Mouse (Mus musculus) intestine, embryonic 16.5 days (tissue): ENCODE results near the gene Ddx51. TPM values are rescaled to one million over a fixed set of nuclear protein-coding genes. Genes with fewer than 3 reads are reported as not detected.

ENCODE experiments used
- microRNA-seq: library from miRNA; unstranded; fragments of <30 nt; microRNA quantifications from one replicate; pipeline ENCODE4, GENCODE M21; 2016
- polyA plus RNA-seq: library from polyadenylated mRNA; unstranded; fragments of >200 nt; fragmentation: Nextera tagmentation; extraction: Ambion mirVana; gene quantifications from 2 replicates; pipeline ENCODE4 v1.2.1, GENCODE M21; 2015

Gene Ddx51
- polyA plus RNA-seq, 1 experiment from 2014 or later: 16.3 TPM

Small RNAs within 50 kb of the gene (microRNA-seq; reads per million reads assigned to microRNA genes)
- gene Mir7026: 1.8 reads per million

Other genes starting within 250 kb of the Ddx51 start
- gene Fbrsl1, start 204.9 kb upstream of the Ddx51 start, polyA plus RNA-seq: 4.3 TPM in 2 replicates
- 0.27 and 0.39 TPM in 2 replicates for gene Galnt9, start 109.1 kb upstream of the Ddx51 start, polyA plus RNA-seq
- 52.4 and 56.3 TPM in 2 replicates for gene Noc4l, start within 50 bp of the Ddx51 start, polyA plus RNA-seq
- 30.8 and 37.2 TPM in 2 replicates for gene Ep400, start 117.3 kb downstream of the Ddx51 start, polyA plus RNA-seq
- 66.8 and 67.0 TPM in 2 replicates for gene Pus1, start 127.2 kb downstream of the Ddx51 start, polyA plus RNA-seq
- gene Ulk1, start 156.6 kb downstream of the Ddx51 start, polyA plus RNA-seq: 7.0 and 8.4 TPM in 2 replicates
- gene Hscb, start 186.3 kb downstream of the Ddx51 start, polyA plus RNA-seq: 40.4 and 41.2 TPM in 2 replicates
- gene Chek2, start 186.5 kb downstream of the Ddx51 start, polyA plus RNA-seq: 38.7 and 39.4 TPM in 2 replicates
- gene Ttc28, start 226.4 kb downstream of the Ddx51 start, polyA plus RNA-seq: 4.2 and 4.3 TPM in 2 replicates